Mouse (Mus musculus): ENCODE measurements at regions not wholly inside any gene's neighbourhood (a gene's known extent, or its start where the extent isn't known, plus 50 kb on each side); places are given as distances from the start of the nearest gene placed in this dataset.

DNA sequence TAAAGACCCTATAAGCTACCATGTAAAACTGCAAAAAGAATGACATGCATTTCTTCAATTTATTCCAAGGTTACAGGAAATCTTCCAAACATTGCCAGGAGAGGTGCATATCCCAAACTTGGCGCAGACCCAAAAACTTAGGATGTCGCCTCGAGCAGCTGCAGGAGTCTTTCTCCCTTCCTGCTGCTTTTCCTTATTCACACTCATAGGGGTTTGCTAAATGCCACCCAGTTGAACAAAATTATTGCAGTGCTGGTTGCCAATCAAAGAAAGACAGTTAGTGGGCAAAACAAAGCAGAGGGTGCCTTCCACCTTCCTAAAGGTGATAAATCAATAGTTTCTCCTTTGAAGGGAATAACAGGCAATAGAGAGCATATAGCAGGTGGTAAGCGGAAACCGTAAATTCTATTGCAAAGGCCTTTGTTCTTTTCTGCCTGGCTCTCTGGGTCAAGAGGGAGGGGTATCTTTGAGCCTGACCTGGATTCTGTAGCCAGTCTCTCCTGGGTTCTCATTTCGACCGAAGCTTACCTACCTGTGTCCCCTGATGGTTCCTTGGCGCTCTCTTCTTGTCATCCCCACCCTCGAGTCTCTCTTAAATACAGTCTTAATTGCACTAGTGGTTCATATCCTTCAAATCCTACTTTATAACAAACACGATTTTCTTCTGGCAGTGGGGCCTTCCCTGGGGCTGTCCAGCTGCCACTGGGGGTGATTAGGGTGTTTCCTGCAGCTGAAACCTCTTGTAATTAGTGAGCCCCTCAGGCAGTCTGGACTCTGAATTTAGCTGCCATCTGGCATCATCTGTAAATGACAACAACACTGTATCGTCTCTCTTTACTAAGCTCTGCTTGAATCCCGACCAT is 334.5 kb upstream of the Klf12 start:
- CTCF ChIA-PET: no interaction called here

GRCm38 (mm10) chr14:100610017-100610760 is 325.7 kb upstream of the Klf12 start:
- CTCF ChIA-PET: interaction anchor here in 1 of 4 experiments (0.6 kb wide), 1 partner anchor 1139 kb away, joined by 3 read pairs; no protein-coding TSS in a partner anchor
- POLR2A ChIA-PET: no interaction called here

More for the DNA sequence above, 334.5 kb upstream of the Klf12 start:
- POLR2A ChIA-PET: interaction anchor here in 1 of 4 experiments (0.6 kb wide), 1 partner anchor 12 kb away, joined by 3 read pairs; no protein-coding TSS in a partner anchor

GRCm38 (mm10) chr14:100607109-100607508 is 322.6 kb upstream of the Klf12 start:
- POLR2A ChIA-PET: interaction anchor here in 2 of 4 experiments (0.6 to 0.7 kb wide), 3 partner anchors 11 to 512 kb away, joined by 3 to 6 read pairs (median 4); no protein-coding TSS in a partner anchor
- CTCF ChIA-PET: no interaction called here

GRCm38 (mm10) chr14:100600886-100601451 is 316.5 kb upstream of the Klf12 start:
- CTCF ChIA-PET: no interaction called here
- POLR2A ChIA-PET: no interaction called here

- ChIA-PET CTCF (interaction anchor here in 1 of 4 experiments (0.8 kb wide), 1 partner anchor 304 kb away, joined by 3 read pairs; no protein-coding TSS in a partner anchor), POLR2A (interaction anchor here in 2 of 4 experiments (0.6 to 1.3 kb wide), 6 partner anchors 12 to 633 kb away, joined by 3 to 5 read pairs (median 4); partner anchors contain the start of gene Klf12 (in 1 of the 2))
These were observed 285.5 kb upstream of the Klf12 start for GRCm38 (mm10) chr14:100570026-100570425.

- ChIA-PET POLR2A (no interaction called here), CTCF (no interaction called here)
These were observed 277.4 kb upstream of the Klf12 start for GRCm38 (mm10) chr14:100561884-100562283.

GRCm38 (mm10) chr14:100558378-100558777 is 273.9 kb upstream of the Klf12 start:
- ChIA-PET POLR2A (interaction anchor here in 1 of 4 experiments (0.8 to 1.2 kb wide), 2 partner anchors 12 to 245 kb away, joined by 3 to 5 read pairs; no protein-coding TSS in a partner anchor), CTCF (no interaction called here)

- POLR2A ChIA-PET: interaction anchor here in 1 of 4 experiments (0.7 kb wide), 1 partner anchor 16 kb away, joined by 3 read pairs; no protein-coding TSS in a partner anchor
- CTCF ChIA-PET: interaction anchor here in 1 of 4 experiments (0.6 kb wide), 1 partner anchor 110 kb away, joined by 4 read pairs; no protein-coding TSS in a partner anchor
These were observed 268.0 kb upstream of the Klf12 start for GRCm38 (mm10) chr14:100552466-100552865.

GRCm38 (mm10) chr14:100550266-100550665 is 265.8 kb upstream of the Klf12 start:
- CTCF ChIA-PET: no interaction called here
- POLR2A ChIA-PET: no interaction called here

- CTCF ChIA-PET: interaction anchor here in 1 of 4 experiments (0.6 kb wide), 1 partner anchor 23 kb away, joined by 5 read pairs; no protein-coding TSS in a partner anchor
- POLR2A ChIA-PET: interaction anchor here in 1 of 4 experiments (0.6 kb wide), 1 partner anchor 1893 kb away, joined by 3 read pairs; no protein-coding TSS in a partner anchor
These were observed 245.7 kb upstream of the Klf12 start for GRCm38 (mm10) chr14:100530217-100530616.

- ChIA-PET CTCF (interaction anchor here in 1 of 4 experiments (0.6 kb wide), 1 partner anchor 23 kb away, joined by 5 read pairs; no protein-coding TSS in a partner anchor), POLR2A (interaction anchor here in 1 of 4 experiments (0.6 kb wide), 1 partner anchor 1894 kb away, joined by 3 read pairs; no protein-coding TSS in a partner anchor)
These were observed 245.3 kb upstream of the Klf12 start for GRCm38 (mm10) chr14:100529758-100530157.

DNA sequence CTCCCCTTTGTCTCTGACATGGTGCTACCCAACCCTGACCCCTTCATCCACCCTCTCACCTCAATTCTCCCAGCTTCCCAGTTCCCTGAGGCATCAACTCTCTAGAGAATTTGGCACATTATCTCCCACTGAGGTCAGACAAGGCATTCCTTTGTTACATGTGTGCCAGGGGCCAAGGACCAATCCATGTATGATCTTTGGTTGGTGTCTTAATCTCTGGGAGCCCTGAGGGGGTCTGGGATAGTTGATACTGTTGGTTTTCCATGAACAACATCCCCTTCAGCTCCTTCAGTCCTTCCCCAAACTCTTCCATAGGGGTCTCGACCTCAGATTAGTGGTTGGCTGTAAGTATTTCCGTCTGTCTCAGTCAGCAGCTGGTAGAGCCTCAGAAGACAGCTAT is 224.9 kb upstream of the Klf12 start:
- POLR2A ChIA-PET: no interaction called here

DNA sequence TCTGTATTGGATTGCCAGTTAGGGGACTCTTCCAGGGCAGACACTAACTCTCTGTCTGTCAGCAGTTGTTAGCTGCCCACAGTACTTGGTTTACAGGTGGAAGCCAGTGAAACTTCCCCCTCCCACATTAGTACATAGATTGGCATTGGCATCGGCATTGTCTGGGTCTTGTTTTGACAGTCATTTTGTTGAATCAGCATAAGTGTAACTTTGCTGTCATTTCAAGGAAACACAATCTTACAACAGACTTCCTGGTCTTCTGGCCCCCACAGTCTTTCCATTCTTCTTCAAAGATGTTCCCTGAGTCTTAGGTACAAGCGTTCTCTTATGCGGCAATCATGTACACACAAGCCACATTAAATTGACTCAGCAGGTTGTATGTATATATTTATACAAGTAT is 223.6 kb upstream of the Klf12 start:
- ChIA-PET CTCF (no interaction called here), POLR2A (no interaction called here)

More for the DNA sequence above, 224.9 kb upstream of the Klf12 start:
- CTCF ChIA-PET: no interaction called here

GRCm38 (mm10) chr14:100507616-100508015 is 223.1 kb upstream of the Klf12 start:
- CTCF ChIA-PET: no interaction called here

DNA sequence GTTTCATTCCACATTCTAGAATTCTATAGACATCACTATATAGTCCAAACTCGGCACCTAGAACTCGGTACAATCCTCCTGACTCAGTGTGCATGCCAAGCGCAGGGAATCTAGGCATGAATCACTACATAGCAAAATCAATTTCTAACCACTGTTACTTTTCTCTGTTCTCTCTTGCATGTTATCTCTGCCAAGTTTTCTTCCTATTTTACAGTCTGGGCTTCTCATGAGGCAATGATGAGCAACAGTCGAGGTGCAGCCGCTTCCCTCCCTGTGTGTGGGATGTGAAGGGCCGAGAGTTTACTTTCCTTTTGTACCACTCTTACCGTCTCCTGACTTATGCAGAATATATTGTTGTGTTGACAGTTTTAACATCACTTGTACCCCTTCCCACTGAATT is 204.4 kb upstream of the Klf12 start:
- ChIA-PET CTCF (no interaction called here), POLR2A (no interaction called here)

More at GRCm38 (mm10) chr14:100507616-100508015, 223.1 kb upstream of the Klf12 start:
- POLR2A ChIA-PET: no interaction called here

DNA sequence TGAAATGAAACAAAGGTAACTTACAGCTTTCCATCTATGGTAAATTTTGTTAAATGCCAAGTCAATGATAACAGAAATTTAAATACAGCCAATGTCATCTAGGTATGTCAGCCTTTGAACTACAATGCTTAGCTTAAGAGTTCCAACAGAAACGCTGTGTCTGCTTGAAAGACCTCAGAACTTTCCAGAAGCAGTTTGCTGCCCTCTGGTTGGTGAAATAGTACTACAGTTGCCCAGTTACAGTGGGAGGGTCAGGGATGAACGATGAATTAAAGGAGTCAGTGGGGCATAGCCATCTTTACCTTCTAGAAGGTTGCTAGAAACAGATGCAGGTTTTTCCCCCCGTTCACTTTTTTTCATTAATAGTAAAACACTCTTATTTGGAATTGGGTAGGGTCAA is 201.0 kb upstream of the Klf12 start:
- POLR2A ChIA-PET: no interaction called here
- CTCF ChIA-PET: interaction anchor here in 1 of 4 experiments (0.7 kb wide), 1 partner anchor 330 kb away, joined by 3 read pairs; no protein-coding TSS in a partner anchor

DNA sequence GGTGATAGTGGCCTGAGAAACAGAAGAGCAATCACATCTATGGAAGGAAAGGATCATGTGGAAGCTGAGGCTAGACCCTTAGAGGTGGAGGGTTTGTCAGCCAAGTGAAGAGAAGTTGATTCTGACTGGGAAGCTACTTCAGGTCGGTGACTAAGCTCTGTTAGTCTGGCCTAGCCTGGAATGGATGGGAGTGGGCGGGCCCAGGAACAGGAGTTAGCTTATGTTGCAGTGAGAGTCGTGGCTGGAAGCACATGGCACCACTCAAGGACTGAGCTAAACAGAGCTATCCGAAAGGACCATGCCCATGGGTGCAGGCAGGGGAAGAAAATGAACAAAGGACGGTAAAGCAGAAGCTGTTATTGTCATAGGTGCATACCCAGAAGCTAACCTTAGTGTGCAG is 199.6 kb upstream of the Klf12 start:
- ChIA-PET CTCF (no interaction called here), POLR2A (interaction anchor here in 2 of 4 experiments (0.6 to 1.0 kb wide), 2 partner anchors 25 to 547 kb away, joined by 3 to 6 read pairs; no protein-coding TSS in a partner anchor)

DNA sequence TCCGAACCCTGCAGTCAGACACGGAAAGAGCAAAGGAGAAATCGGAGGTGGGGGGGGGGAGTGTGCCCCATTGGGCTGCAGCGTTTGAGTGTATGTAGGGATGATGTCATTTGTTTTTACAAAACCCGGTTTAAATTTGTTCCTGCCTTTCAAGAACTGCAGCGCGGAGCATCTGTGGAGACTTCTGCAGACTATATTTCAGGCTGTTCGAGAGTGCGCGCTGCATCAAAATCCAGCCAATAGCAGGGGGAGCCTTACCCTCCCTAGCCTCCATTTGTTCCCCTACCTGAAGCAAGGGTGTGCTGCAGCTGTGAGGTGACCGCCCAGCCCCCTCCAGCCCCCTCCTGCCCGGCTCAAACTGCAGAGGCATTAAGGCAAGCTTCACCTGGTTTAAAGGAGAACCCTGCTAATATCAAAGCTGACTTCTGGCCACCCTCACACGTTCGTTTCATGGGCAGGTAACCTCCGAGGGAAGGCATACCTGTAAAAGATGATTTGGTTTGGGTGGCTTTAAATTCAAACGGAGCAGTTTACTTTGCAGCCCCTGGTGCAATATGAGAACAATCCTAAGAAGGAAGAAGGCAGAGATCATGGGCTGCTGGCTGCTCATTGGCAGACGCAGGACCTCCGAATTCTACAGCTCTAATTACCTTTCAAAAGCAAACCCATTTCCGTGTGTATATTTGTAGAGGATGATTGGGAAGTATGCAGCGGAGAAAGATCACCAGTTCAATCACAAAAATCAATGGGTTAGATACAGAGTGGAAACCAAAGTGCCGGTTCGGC is 193.3 kb upstream of the Klf12 start:
- POLR2A ChIA-PET: no interaction called here
- CTCF ChIA-PET: no interaction called here
